Mouse (Mus musculus): ENCODE measurements around the gene Gpr132. TPM values are rescaled to one million over a fixed set of nuclear protein-coding genes. Genes with fewer than 3 reads are reported as not detected.

Gene Gpr132
- polyA plus RNA-seq, 1 experiment: 4.6 TPM

DNA sequence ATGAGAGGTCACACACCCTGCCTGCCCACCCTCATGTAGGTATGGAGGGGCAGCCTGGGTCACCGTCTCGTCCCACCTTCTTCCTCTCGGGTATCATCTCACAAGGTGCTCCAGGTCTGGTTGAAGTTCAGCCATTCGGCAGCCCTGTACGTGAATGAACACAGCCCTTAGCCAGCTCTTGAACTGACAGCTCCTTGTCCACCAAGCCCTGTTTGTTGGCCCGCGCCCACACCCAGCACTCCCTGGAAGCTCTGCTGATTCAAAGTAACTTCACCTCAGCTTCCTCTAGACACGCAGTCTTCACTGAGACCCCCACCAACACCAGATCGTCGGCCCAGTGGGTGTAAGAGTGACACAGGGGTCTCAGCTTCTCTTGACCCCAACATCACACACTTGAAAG is 5.0 kb upstream of the Gpr132 start:
- no peak for DNase-seq
- 89% methylated on average over 10 of the region's 10 CpGs for WGBS
- Histone ChIP-seq H3K27me3 (replicated peaks; ENCODE audit: control insufficient read depth, insufficient read depth, low read length) (no peaks in the 10 kb centered on the region), H3K4me3 (ENCODE audit: insufficient read depth, low read depth, low read length) (no peak overlapping the region), H3K4me1 (ENCODE audit: control insufficient read depth, insufficient read depth, low read length) (peaks cover 8% of the 10 kb centered on the region; the same call in 1 of the 2 replicates), H3K36me3 (ENCODE audit: control insufficient read depth, insufficient read depth, low read length) (no peaks in the 10 kb centered on the region), H3K27ac (ENCODE audit: insufficient read depth, low read depth, low read length) (no peak overlapping the region)
- no peak for TF ChIP-seq POLR2A (IDR thresholded peaks at IDR 0.05; ENCODE audit: low read depth, low read length)

DNA sequence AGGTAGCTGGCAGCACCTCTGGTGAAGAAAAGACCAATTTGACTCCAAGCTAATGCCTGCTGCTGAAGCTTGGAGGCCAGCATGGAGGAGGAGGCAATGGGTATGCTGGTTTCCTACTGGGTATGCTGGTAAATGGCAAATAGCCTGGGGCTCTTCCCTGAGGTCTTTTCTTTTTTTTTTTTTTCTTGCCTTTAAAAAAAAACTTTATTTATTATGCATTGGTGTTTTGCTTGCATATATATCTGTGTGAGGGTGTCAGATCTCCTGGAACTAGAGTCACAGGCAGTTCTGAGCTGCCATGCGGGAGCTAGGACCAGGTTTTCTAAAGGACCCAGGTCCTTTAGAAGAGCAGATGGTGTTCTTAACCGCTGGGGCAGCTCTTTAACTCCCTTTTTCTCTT is 3.2 kb upstream of the Gpr132 start:
- 93% methylated on average over 2 of the region's 2 CpGs for WGBS
- no peak overlapping the region for H3K27ac ChIP-seq (ENCODE audit: insufficient read depth, low read depth, low read length)
- TF ChIP-seq CTCF (conservative IDR thresholded peaks at IDR 0.05; ENCODE audit: insufficient read depth, insufficient read length, low read depth, low read length) (no peak), POLR2A (IDR thresholded peaks at IDR 0.05; ENCODE audit: low read depth, low read length) (no peak)

DNA sequence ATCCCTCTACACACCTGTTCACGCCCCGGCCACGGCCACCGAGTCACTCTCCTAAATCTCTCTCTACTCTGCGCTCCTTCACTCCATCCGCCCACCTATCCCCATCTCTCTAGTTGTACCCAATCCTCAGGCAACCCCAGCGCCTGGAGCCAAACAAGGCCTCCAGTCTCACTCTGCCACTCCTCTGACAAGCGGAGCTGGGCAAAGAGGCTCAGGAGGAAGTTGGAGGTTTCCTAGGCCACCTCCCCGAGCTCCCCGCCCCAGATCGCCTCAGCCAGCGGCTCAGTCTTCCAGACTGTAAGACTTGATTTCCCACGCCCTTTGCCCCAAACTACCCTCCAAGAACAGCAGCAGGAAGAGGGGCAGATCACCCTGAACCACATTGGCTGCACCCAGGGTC is 2.7 kb upstream of the Gpr132 start:
- H3K4me3 ChIP-seq (ENCODE audit: insufficient read depth, low read depth, low read length): no peak overlapping the region
- 64% methylated on average over 13 of the region's 13 CpGs for WGBS
- no peak overlapping the region for H3K27ac ChIP-seq (ENCODE audit: insufficient read depth, low read depth, low read length)

More for the DNA sequence above, 3.2 kb upstream of the Gpr132 start:
- DNase-seq: no peak
- Histone ChIP-seq H3K27me3 (replicated peaks; ENCODE audit: control insufficient read depth, insufficient read depth, low read length) (no peaks in the 10 kb centered on the region), H3K36me3 (ENCODE audit: control insufficient read depth, insufficient read depth, low read length) (no peaks in the 10 kb centered on the region), H3K4me3 (ENCODE audit: insufficient read depth, low read depth, low read length) (no peak overlapping the region), H3K4me1 (ENCODE audit: control insufficient read depth, insufficient read depth, low read length) (peaks cover 7% of the 10 kb centered on the region; the same call in 1 of the 2 replicates)

DNA sequence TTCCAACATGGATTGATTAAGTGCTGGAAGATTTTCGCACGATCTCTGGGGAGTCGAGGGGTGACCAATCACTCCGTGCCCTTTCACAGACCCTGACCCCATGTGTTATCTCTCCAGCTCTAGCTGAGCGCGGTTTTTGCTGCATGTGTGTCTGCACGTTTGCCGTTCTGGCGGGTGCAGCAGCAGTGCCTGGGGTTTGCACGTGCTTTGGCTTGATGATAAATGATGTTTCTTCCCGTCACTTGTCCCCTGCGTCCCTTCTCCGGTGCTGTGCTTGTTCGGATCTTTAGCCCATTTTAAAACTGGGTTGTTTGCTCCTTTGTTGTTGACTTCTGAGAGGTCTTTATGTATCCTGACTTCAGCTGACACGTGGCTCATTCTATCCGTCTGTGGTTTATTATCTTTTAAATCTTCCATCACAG is 1.8 kb upstream of the Gpr132 start:
- Histone ChIP-seq H3K4me3 (ENCODE audit: insufficient read depth, low read depth, low read length) (no peak overlapping the region), H3K27ac (ENCODE audit: insufficient read depth, low read depth, low read length) (no peak overlapping the region), H3K27me3 (replicated peaks; ENCODE audit: control insufficient read depth, insufficient read depth, low read length) (no peaks in the 10 kb centered on the region), H3K4me1 (ENCODE audit: control insufficient read depth, insufficient read depth, low read length) (peaks cover 4% of the 10 kb centered on the region; the same call in 1 of the 2 replicates), H3K36me3 (ENCODE audit: control insufficient read depth, insufficient read depth, low read length) (no peaks in the 10 kb centered on the region)
- 22% methylated on average over 16 of the region's 16 CpGs for WGBS
- no peak for DNase-seq
- TF ChIP-seq CTCF (conservative IDR thresholded peaks at IDR 0.05; ENCODE audit: insufficient read depth, insufficient read length, low read depth, low read length) (no peak), POLR2A (IDR thresholded peaks at IDR 0.05; ENCODE audit: low read depth, low read length) (no peak)

More for the DNA sequence above, 2.7 kb upstream of the Gpr132 start:
- Histone ChIP-seq H3K27me3 (replicated peaks; ENCODE audit: control insufficient read depth, insufficient read depth, low read length) (no peaks in the 10 kb centered on the region), H3K4me1 (ENCODE audit: control insufficient read depth, insufficient read depth, low read length) (peaks cover 4% of the 10 kb centered on the region; the same call in 1 of the 2 replicates), H3K36me3 (ENCODE audit: control insufficient read depth, insufficient read depth, low read length) (no peaks in the 10 kb centered on the region)
- DNase-seq: no peak
- no peak for TF ChIP-seq POLR2A (IDR thresholded peaks at IDR 0.05; ENCODE audit: low read depth, low read length)
- TF ChIP-seq CTCF (conservative IDR thresholded peaks at IDR 0.05; ENCODE audit: insufficient read depth, insufficient read length, low read depth, low read length): no peak

DNA sequence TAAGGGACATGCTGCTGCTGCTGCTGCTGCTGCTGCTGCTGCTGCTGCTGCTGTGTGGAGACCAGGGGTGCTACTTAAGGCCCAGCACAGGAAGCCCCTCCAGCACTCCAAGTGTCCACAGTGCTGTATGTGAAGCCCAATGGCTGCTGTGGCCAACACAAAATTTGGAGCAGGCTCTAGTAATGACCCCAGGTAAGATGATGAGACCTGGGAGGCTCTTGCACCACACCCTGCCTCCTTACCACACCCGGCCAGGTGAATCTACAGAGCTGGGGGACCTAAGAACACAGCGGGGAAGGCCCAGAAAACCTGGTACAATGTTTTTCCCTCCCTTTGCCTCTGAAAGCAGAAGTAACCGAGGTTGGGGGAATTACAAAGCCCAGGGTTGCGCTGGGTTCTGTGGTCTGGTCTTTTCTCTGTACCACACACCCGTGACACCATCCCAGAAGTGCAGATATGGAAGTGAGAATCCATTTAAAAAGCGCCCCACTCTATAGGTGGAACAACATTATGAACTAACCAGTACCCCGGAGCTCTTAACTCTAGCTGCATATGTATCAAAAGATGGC is 838 bp downstream of the Gpr132 start:
- Histone ChIP-seq H3K4me3 (ENCODE audit: insufficient read depth, low read depth, low read length) (no peak overlapping the region), H3K27me3 (replicated peaks; ENCODE audit: control insufficient read depth, insufficient read depth, low read length) (no peaks in the 10 kb centered on the region), H3K4me1 (ENCODE audit: control insufficient read depth, insufficient read depth, low read length) (no peaks in the 10 kb centered on the region), H3K36me3 (ENCODE audit: control insufficient read depth, insufficient read depth, low read length) (no peaks in the 10 kb centered on the region), H3K27ac (ENCODE audit: insufficient read depth, low read depth, low read length) (no peak overlapping the region)
- DNase-seq: no peak
- WGBS: 88% methylated on average over 7 of the region's 7 CpGs
- no peak for TF ChIP-seq CTCF (conservative IDR thresholded peaks at IDR 0.05; ENCODE audit: insufficient read depth, insufficient read length, low read depth, low read length)
- no peak for TF ChIP-seq POLR2A (IDR thresholded peaks at IDR 0.05; ENCODE audit: low read depth, low read length)

DNA sequence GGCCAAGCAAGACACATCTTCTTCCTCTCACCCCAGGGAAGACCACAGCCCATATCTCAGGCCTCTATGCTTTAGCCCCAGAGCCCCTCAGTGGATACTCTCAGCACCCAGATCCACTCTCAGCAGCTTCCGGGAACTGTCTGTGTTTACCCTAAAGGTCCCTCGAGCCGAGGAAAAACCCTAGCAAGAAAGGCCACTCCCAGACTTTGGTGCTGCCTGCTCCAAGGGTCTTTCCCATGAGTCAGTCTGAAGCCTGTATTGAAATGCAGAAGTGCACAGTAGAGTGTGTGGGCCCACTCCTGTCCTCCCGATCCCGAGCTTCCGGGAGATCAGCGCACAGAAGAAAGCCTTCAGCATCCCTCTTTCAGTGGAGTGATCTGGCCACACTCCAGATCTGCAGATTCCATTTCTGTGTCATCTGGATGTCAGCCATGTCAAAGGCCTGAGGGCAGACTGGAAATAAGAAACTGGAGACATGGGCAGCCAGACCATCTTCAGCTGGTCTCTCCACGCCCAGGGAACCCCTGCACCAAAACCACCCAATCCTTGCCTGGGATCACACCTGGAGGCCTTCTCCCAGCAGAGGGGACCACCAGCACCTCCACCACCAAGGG is 1.5 kb downstream of the Gpr132 start:
- no peaks in the 10 kb centered on the region for H3K4me1 ChIP-seq (ENCODE audit: control insufficient read depth, insufficient read depth, low read length)
- no peak overlapping the region for H3K4me3 ChIP-seq (ENCODE audit: insufficient read depth, low read depth, low read length)

DNA sequence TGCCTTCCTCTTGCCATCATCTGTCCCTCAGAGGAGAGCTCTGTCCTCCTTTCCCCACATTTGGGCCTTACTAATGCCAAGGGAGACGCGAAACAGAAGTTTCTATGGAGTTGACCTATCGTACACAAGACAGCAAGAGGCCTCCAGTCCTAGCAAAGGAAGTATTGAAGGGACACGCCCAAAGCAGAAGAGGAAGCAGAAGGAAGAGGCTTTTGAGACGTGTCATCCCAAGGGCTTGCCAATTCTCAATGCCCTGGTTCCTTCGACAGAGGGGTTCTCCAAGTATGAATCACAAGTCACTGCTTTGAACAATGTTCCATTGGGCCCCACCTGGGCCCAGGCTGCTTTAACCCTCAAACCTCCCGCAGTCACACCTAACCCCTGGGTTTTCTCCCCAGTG is 3.2 kb downstream of the Gpr132 start:
- WGBS: 78% methylated on average over 7 of the region's 7 CpGs
- H3K27me3 ChIP-seq (replicated peaks; ENCODE audit: control insufficient read depth, insufficient read depth, low read length): no peaks in the 10 kb centered on the region
- H3K4me3 ChIP-seq (ENCODE audit: insufficient read depth, low read depth, low read length): no peak overlapping the region
- H3K36me3 ChIP-seq (ENCODE audit: control insufficient read depth, insufficient read depth, low read length): no peaks in the 10 kb centered on the region
- no peak for DNase-seq
- TF ChIP-seq POLR2A (IDR thresholded peaks at IDR 0.05; ENCODE audit: low read depth, low read length) (no peak), CTCF (conservative IDR thresholded peaks at IDR 0.05; ENCODE audit: insufficient read depth, insufficient read length, low read depth, low read length) (no peak)
- no peak overlapping the region for H3K27ac ChIP-seq (ENCODE audit: insufficient read depth, low read depth, low read length)
- no peaks in the 10 kb centered on the region for H3K4me1 ChIP-seq (ENCODE audit: control insufficient read depth, insufficient read depth, low read length)

More for the DNA sequence above, 1.5 kb downstream of the Gpr132 start:
- TF ChIP-seq POLR2A (IDR thresholded peaks at IDR 0.05; ENCODE audit: low read depth, low read length): no peak
- no peak for TF ChIP-seq CTCF (conservative IDR thresholded peaks at IDR 0.05; ENCODE audit: insufficient read depth, insufficient read length, low read depth, low read length)
- Histone ChIP-seq H3K36me3 (ENCODE audit: control insufficient read depth, insufficient read depth, low read length) (no peaks in the 10 kb centered on the region), H3K27me3 (replicated peaks; ENCODE audit: control insufficient read depth, insufficient read depth, low read length) (no peaks in the 10 kb centered on the region), H3K27ac (ENCODE audit: insufficient read depth, low read depth, low read length) (no peak overlapping the region)
- 73% methylated on average over 8 of the region's 8 CpGs for WGBS
- DNase-seq: peak; percentile 51

Measured in kidney, adult 2 months (tissue).